Mouse (Mus musculus) induced T-regulatory cell, adult 2 months (primary cell): ENCODE measurements around the gene Actr1a.

Experiments
- DNase-seq: peaks from one replicate; pipeline ENCODE4 v3.0.0-alpha.2; 2012; ENCODE audit warnings: low read depth

Gene Actr1a

GRCm38 (mm10) chr19:46350168-46350932 lies 45.2 kb downstream of the Actr1a start, which contains the start of gene 2310034G01Rik:
Gene 2310034G01Rik, minus strand, starts transcription at chr19:46350302.
- no peak for DNase-seq

- DNase-seq, result no peak
Measured at GRCm38 (mm10) chr19:46349550-46349949, 46.0 kb downstream of the Actr1a start.

- DNase-seq, result peak; percentile 81
Measured at GRCm38 (mm10) chr19:46348761-46349458, 46.6 kb downstream of the Actr1a start.

GRCm38 (mm10) chr19:46347936-46348668 lies 47.4 kb downstream of the Actr1a start:
- peak; percentile 32 for DNase-seq

DNA sequence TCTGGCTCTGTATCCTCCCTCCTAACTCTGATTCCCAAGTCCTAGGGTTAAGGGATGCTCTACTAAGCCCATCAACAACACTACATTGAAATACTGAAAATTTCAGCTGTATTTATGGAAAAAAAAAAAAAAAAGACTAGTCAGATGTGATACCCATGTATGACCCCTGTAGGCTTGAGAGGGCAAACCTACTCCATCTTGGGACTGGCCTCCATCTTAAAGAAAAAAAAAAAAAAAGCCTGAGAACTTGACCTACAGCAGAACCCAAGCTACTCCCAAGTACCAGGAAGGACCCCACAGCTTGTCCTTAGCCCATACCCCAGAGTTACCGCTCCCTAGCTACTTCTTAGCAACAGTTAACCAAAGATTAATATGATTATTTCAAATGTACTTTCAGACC lies 48.4 kb downstream of the Actr1a start:
- DNase-seq, result no peak

- DNase-seq, result no peak
Measured at GRCm38 (mm10) chr19:46344710-46345419, 50.7 kb downstream of the Actr1a start.

- DNase-seq, result no peak
Measured at GRCm38 (mm10) chr19:46339287-46339971, 56.1 kb downstream of the Actr1a start.

DNA sequence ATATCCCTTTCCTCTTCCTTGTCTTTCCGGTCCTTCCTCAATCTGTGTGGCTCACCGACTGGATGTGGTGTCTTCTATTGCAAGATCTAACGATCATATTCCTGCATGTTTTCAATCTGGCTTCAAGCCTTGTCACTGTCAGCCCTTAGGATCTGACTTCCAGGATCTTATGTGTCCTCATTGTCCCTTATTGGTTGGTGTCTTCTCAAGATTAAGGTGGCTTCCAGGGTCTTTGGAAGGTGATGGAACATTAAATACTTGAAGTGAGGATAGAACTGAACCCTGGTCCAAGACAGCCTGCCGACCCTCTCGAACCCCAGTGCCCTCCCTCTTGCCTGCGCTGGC lies 56.6 kb downstream of the Actr1a start:
- DNase-seq, result no peak

- peak; percentile 98 for DNase-seq
Measured at GRCm38 (mm10) chr19:46338331-46338936, 57.1 kb downstream of the Actr1a start, which contains the start of gene Cuedc2. Gene Cuedc2, minus strand, starts transcription at chr19:46338702.

DNA sequence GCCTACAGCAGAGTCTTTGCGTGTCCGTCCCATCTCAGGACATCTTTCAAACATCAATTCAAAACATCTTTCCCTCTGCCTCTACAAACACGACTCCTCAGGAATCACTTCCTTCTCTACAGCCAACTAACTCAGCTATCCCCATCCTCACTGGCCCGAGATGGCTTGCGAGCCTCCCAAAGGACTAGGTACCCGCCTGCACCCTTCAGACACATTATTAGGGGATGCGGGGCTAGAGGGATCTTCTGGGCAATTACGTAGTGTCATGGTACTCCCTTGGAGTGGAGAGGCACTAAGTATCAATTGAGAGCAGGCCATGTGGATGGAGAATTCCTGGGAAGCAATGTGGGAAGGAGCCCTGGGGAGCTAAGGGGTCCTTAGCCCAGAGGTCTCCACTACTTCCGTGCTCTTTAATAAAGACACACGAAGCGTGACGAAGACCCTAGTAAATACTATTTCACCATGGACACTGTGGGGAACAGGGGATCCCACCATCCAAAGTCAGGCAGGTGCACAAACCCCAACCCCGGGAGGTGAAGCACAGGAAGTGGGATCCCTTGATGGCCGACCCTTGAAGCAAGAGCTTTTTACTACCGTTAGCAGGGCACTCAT lies 57.7 kb downstream of the Actr1a start:
- no peak for DNase-seq

- DNase-seq, result no peak
Measured at GRCm38 (mm10) chr19:46333906-46334305, 61.6 kb downstream of the Actr1a start.

DNA sequence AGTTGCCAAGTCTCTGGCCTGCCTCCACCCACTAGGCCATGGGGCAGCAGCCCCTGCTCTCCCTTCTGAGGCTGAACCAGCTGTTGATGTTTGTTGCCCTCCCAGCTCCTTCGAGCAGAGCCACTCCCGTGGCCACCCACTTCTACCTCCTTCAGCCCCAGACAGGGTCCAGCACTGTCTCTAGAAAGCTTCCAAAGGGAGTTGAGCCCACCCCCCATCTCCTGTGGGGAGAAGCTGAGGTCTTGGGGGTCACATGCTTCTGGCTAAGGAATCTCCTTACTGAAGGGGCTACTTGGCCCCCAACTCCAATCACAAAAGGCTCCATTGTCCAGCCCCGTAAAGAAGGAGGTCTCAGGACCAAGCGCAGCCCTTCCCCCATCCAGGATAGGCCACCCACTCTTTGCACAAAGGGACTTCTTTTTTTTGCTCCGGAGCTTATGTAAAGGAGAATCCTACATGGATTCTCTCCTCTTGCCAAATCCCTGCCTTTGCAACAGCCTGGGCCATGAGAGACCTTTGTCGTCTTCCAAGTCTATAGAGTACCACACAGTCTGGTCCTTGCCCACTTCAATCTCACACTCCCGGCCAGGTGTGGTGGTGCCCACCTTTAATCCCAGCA lies 62.7 kb downstream of the Actr1a start:
- DNase-seq, result no peak

- no peak for DNase-seq
Measured at GRCm38 (mm10) chr19:46331936-46332335, 63.6 kb downstream of the Actr1a start.

DNA sequence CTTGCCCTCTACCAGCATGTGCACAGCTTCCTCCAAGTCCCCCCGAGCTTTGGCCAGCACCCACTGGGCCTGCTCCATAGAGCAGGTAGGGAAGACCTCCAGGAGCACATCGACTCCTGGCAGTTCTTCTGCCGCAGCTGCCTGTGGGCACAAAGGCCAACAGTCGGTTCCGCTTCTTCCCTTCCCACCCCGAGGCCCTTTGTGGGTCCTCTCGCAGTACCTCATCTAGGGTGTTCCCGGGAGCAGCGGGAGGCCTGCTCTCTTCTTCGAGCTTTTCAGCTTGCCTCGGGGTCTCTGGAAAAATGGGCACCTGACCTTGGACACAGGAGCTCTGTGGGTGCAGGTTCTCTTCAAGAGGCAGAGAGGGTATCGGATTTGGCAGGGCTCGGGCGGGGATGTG lies 64.2 kb downstream of the Actr1a start:
- no peak for DNase-seq

- no peak for DNase-seq
Measured at GRCm38 (mm10) chr19:46330696-46331095, 64.9 kb downstream of the Actr1a start.

- DNase-seq, result peak; percentile 74
Measured at GRCm38 (mm10) chr19:46329951-46330350, 65.6 kb downstream of the Actr1a start.

GRCm38 (mm10) chr19:46329031-46329641 lies 66.4 kb downstream of the Actr1a start:
- peak; percentile 67 for DNase-seq

GRCm38 (mm10) chr19:46328081-46329030 lies 67.2 kb downstream of the Actr1a start, which contains the start of gene Fbxl15:
Gene Fbxl15, plus strand, starts transcription at chr19:46328184.
- DNase-seq, result peak; percentile 97
